Mouse (Mus musculus) MEL (cell line): Measurements from ENCODE around the gene Atoh8.

Source experiments
- CTCF ChIP-seq, 3 experiments: IDR thresholded peaks in 2 of 3; conservative IDR thresholded peaks in 1 of 3; 2 replicates each; pipeline ENCODE4 v1.5.1; 2011 to 2012; ENCODE audit warnings: low read length in 3 of 3, low read depth in 2 of 3, mild to moderate bottlenecking in 2 of 3, improper control_type of control experiment in 1 of 3, inconsistent platforms in 1 of 3, mixed read lengths in 1 of 3, moderate library complexity in 1 of 3; ENCODE audit not compliant: control insufficient read depth in 1 of 3, insufficient read depth in 1 of 3, poor library complexity in 1 of 3, severe bottlenecking in 1 of 3
- EP300 ChIP-seq, 2 experiments: IDR thresholded peaks; 2 replicates each; pipeline ENCODE4 v1.6.1; 2011; ENCODE audit warnings: improper control_type of control experiment in 2 of 2, low read length in 2 of 2, low read depth in 1 of 2, mild to moderate bottlenecking in 1 of 2
- POLR2A ChIP-seq, 2 experiments: IDR thresholded peaks; 2 replicates each; pipeline ENCODE4 v1.6.1; 2011 to 2012; ENCODE audit warnings: low read length in 2 of 2, mild to moderate bottlenecking in 2 of 2, control low read depth in 1 of 2, improper control_type of control experiment in 1 of 2, low read depth in 1 of 2, moderate library complexity in 1 of 2; ENCODE audit not compliant: control insufficient read depth in 1 of 2, insufficient read depth in 1 of 2, poor library complexity in 1 of 2
- UBTF ChIP-seq: IDR thresholded peaks from 2 replicates; pipeline ENCODE4 v1.6.1; 2012; ENCODE audit warnings: low read depth, mild to moderate bottlenecking, inconsistent platforms, low read length, improper control_type of control experiment, moderate library complexity, borderline replicate concordance; ENCODE audit not compliant: insufficient read depth

GRCm38 (mm10) chr6:72158966-72159764, 76.2 kb downstream of the Atoh8 start:
- TF ChIP-seq UBTF (no peak), EP300 (IDR thresholded peaks at IDR 0.05; ENCODE audit: low read depth in 1 of 2, low read length in 2 of 2) (no peak), CTCF (IDR thresholded peaks at IDR 0.05 in 2 of 3, conservative IDR thresholded peaks at IDR 0.05 in 1 of 3; ENCODE audit: control insufficient read depth in 1 of 3, insufficient read depth in 1 of 3, low read depth in 2 of 3, low read length in 3 of 3, poor library complexity in 1 of 3, severe bottlenecking in 1 of 3) (peak in 2 of 3 experiments; percentile 32 to 56; a peak in 3 of 6 replicates), POLR2A (IDR thresholded peaks at IDR 0.05; ENCODE audit: control insufficient read depth in 1 of 2, insufficient read depth in 1 of 2, low read depth in 1 of 2, low read length in 2 of 2, poor library complexity in 1 of 2) (no peak)
